Mouse (Mus musculus): ENCODE results near the gene Slc5a5. TPM values are rescaled to one million over a fixed set of nuclear protein-coding genes. Genes with fewer than 3 reads are reported as not detected.
A peak's percentile ranks its signal among the peaks of the same experiment; 100 is the strongest.

The Slc5a5 gene
- polyA plus RNA-seq, 1 experiment = 6.7 TPM

DNA sequence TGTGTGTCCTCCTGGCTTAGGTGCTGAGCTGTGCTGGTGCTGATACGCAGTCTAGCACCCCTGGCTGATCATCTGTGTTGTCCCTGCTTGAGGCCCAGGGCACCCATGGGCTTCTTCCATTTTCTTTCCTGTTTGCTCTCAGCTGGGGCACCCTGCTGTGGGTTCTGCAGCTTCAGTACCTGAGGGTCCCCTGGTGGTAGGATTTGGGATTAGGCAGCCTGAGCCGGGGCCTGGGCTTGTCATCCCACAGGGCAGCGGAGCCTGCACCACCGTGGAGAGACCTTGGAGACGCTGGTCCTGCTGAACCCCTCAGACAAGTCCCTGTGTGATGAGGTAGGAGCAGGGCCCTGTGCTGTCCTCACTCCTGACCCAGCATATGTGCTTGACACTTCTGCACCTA lies 19.0 kb upstream of the Slc5a5 start:
- Histone ChIP-seq H3K27ac (ENCODE audit: insufficient read depth, low read length) (no peak overlapping the region), H3K4me1 (ENCODE audit: control insufficient read depth, insufficient read depth, low read length) (peaks cover 20% of the 10 kb centered on the region; the same call in 1 of the 2 replicates), H3K27me3 (ENCODE audit: control insufficient read depth, insufficient read depth, low read length) (no peaks in the 10 kb centered on the region), H3K4me3 (replicated peaks; ENCODE audit: insufficient read depth, low read depth, low read length) (no peak overlapping the region)
- DNase-seq = no peak
- 68% methylated on average over 5 of the region's 5 CpGs for WGBS
- no peak for TF ChIP-seq POLR2A (IDR thresholded peaks at IDR 0.05; ENCODE audit: borderline replicate concordance, insufficient read depth, low read length)
- TF ChIP-seq CTCF (IDR thresholded peaks at IDR 0.05; ENCODE audit: borderline replicate concordance, insufficient read depth, low read depth, low read length) = 0 out of 2 replicates have a peak, but pooled peaks have one; percentile 12

DNA sequence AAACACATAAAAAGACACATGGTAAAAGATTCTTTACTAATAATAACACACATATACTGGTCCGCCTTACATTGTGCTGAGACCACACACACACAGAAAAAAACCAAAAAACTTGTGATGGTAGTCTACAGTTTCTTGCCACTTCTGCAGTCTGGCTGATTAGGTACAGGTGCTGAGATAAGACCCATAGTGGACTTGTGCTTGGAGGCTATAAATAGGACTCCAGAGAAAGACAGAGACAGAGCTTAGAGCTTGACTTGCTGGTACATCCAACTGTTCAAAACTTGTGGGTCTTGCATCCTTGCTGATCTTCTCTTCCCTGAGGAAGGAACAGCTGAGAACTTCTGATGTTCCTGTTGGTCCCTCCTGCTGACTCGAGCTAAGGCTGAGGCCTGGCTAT lies 15.0 kb upstream of the Slc5a5 start:
- TF ChIP-seq CTCF (IDR thresholded peaks at IDR 0.05; ENCODE audit: borderline replicate concordance, insufficient read depth, low read depth, low read length) (no peak), POLR2A (IDR thresholded peaks at IDR 0.05; ENCODE audit: borderline replicate concordance, insufficient read depth, low read length) (no peak)
- 92% methylated on average over 2 of the region's 2 CpGs for WGBS
- Histone ChIP-seq H3K27ac (ENCODE audit: insufficient read depth, low read length) (no peak overlapping the region), H3K27me3 (ENCODE audit: control insufficient read depth, insufficient read depth, low read length) (no peaks in the 10 kb centered on the region), H3K4me3 (replicated peaks; ENCODE audit: insufficient read depth, low read depth, low read length) (no peak overlapping the region), H3K4me1 (ENCODE audit: control insufficient read depth, insufficient read depth, low read length) (peaks cover 8% of the 10 kb centered on the region; the same call in 1 of the 2 replicates)
- no peak for DNase-seq

DNA sequence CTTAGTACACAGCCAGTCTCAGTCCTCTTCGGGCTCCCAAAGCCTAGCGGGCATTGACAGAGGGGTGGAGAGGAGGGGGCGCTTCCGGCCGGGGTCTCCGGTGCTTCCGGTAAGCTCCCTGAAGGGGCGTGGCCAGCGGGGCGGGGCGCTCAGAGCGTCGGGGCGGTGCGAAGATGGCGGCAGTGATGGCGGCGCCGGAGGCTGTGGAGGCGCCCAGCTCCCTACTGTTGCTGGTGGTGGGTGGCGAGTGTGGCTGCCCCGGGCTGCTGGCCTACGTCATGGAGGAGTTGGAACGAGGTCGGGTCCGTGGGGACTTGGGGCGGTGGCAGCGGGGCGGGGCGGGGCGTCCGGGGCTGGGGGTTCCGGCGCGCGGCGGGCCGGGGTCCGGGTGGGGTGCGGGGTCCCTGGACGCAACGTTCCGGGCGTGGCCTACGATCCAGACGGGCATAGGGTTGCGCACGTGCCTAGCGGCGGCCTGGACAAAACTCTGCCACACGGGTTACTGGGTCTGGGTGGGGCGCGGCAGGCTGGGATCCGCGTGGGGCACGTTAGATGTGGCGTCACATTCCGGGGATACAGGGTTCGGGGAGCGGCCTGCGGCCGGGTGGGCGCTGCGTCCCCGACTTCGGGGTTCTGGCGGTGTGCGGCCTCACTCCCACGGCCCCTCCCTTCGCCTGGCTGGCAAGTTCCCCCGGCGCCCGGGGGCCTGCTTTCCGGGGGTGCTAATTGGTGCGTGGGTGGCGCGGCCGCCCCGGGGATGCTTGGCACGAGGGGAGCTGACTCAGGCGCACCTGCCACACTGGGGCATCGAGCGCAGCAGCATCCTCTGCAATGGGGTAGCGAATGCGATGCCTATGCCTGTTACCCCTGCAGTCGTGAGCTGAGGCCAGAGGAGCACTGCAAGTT lies 13.5 kb upstream of the Slc5a5 start, which contains the start of gene Map1s:
Map1s (plus strand) TSS at position 102 of the 906 bp plus-strand sequence.
- peak within 1 kb of the TSS; percentile 91 for H3K4me3 ChIP-seq (replicated peaks; ENCODE audit: insufficient read depth, low read depth, low read length)
- DNase-seq = peak; percentile 83 to 84
- peaks cover 8% of the 10 kb centered on the region; the same call in 1 of the 2 replicates for H3K4me1 ChIP-seq (ENCODE audit: control insufficient read depth, insufficient read depth, low read length)
- peak within 1 kb of the TSS; percentile 68 for H3K27ac ChIP-seq (ENCODE audit: insufficient read depth, low read length)
- WGBS = under 1% methylated on average over 86 of the region's 86 CpGs
- H3K27me3 ChIP-seq (ENCODE audit: control insufficient read depth, insufficient read depth, low read length) = no peaks in the 10 kb centered on the region
- TF ChIP-seq CTCF (IDR thresholded peaks at IDR 0.05; ENCODE audit: borderline replicate concordance, insufficient read depth, low read depth, low read length) = no peak
- TF ChIP-seq POLR2A (IDR thresholded peaks at IDR 0.05; ENCODE audit: borderline replicate concordance, insufficient read depth, low read length) = peak; percentile 69

DNA sequence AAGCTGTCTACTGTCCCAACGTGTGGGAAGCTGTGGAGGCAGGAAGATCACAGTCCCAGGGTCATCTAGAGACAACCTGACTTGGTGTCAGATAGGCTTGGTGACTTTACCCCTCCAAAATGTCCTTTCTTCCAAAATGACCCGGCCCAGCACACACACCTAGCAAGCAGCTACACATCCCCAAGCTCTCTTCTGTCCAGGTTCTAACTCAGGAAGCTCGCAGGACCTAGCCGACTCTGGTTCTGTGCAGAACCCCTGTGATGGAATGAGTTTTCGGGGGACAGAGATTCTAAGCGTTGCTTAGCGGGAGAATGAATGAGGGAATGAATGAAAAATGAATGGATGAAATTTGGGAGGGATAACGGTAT lies 12.9 kb upstream of the Slc5a5 start:
- peak overlapping the region; percentile 64 for H3K27ac ChIP-seq (ENCODE audit: insufficient read depth, low read length)
- WGBS = 5% methylated on average over 8 of the region's 8 CpGs

DNA sequence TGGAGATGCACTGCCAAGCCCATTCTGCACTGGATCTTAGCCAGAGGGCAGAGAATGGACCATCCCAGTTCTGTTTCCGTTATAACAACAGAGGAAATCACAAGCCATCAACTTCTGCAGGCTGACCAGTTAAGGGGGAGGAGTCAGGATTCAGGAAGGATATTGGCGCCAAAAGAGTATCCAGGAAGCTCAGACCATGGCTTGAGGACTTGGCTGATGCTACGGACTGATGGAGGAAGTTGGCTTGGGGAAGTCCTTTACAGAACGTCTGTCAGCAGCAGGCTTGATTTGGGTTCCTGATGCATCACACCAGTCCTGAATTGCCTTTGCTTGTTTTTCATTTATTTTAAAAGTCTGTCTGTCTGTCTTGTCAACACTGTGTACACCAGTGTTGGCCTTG lies 12.0 kb upstream of the Slc5a5 start:
- Histone ChIP-seq H3K27ac (ENCODE audit: insufficient read depth, low read length) (no peak overlapping the region), H3K4me1 (ENCODE audit: control insufficient read depth, insufficient read depth, low read length) (peaks cover 6% of the 10 kb centered on the region; the same call in 1 of the 2 replicates), H3K27me3 (ENCODE audit: control insufficient read depth, insufficient read depth, low read length) (no peaks in the 10 kb centered on the region), H3K4me3 (replicated peaks; ENCODE audit: insufficient read depth, low read depth, low read length) (no peak overlapping the region)
- DNase-seq = no peak
- WGBS = 50% methylated on average over 4 of the region's 4 CpGs
- no peak for TF ChIP-seq POLR2A (IDR thresholded peaks at IDR 0.05; ENCODE audit: borderline replicate concordance, insufficient read depth, low read length)
- TF ChIP-seq CTCF (IDR thresholded peaks at IDR 0.05; ENCODE audit: borderline replicate concordance, insufficient read depth, low read depth, low read length) = no peak

More for the DNA sequence above, 12.9 kb upstream of the Slc5a5 start:
- H3K27me3 ChIP-seq (ENCODE audit: control insufficient read depth, insufficient read depth, low read length) = no peaks in the 10 kb centered on the region
- no peak for DNase-seq
- H3K4me3 ChIP-seq (replicated peaks; ENCODE audit: insufficient read depth, low read depth, low read length) = peak overlapping the region; percentile 91
- peaks cover 6% of the 10 kb centered on the region; the same call in 1 of the 2 replicates for H3K4me1 ChIP-seq (ENCODE audit: control insufficient read depth, insufficient read depth, low read length)
- TF ChIP-seq POLR2A (IDR thresholded peaks at IDR 0.05; ENCODE audit: borderline replicate concordance, insufficient read depth, low read length) (no peak), CTCF (IDR thresholded peaks at IDR 0.05; ENCODE audit: borderline replicate concordance, insufficient read depth, low read depth, low read length) (no peak)

DNA sequence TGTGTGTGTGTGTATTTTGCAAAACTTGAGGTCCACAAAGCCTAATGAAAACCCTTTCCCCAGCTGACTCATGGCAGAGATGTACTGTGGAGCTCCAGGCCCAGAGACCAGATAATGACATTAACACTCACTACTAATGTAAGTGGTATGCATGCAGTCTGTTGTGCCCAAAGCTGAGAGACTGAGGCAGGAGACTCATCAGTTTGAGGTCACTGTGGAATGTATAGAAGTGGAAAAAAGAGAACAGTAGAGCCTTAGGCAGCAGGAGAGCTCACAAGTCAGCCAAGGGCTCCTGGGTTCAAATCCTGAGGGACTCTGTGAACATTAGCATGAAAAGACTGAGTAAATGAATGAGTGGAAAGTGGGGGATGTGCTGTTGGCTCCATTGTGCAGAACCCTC lies 11.0 kb upstream of the Slc5a5 start:
- DNase-seq = no peak
- Histone ChIP-seq H3K4me3 (replicated peaks; ENCODE audit: insufficient read depth, low read depth, low read length) (no peak overlapping the region), H3K27ac (ENCODE audit: insufficient read depth, low read length) (no peak overlapping the region), H3K27me3 (ENCODE audit: control insufficient read depth, insufficient read depth, low read length) (no peaks in the 10 kb centered on the region), H3K4me1 (ENCODE audit: control insufficient read depth, insufficient read depth, low read length) (peaks cover 6% of the 10 kb centered on the region; the same call in 1 of the 2 replicates)
- TF ChIP-seq CTCF (IDR thresholded peaks at IDR 0.05; ENCODE audit: borderline replicate concordance, insufficient read depth, low read depth, low read length) (no peak), POLR2A (IDR thresholded peaks at IDR 0.05; ENCODE audit: borderline replicate concordance, insufficient read depth, low read length) (no peak)

DNA sequence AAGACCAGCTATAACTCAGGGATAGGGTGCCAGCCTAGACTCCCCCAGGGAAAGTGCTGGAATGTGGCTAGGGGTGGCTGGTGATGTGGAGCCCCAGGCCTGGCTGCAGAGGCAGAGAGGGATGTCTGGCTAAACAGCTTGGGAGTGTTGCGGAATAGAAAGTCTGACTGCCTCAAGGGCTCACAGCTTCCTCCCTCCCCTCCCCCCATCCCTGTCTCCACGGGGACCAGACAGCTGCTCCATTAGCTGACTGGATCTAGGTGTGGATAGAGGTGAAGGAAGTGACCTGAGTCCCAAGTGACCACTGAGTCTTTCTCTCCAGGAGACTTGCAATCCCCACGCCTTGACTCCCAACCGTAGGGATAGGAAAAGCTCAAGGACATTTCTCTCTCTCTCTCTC lies 10.6 kb upstream of the Slc5a5 start:
- 49% methylated on average over 4 of the region's 4 CpGs for WGBS
- no peak for DNase-seq
- Histone ChIP-seq H3K27ac (ENCODE audit: insufficient read depth, low read length) (no peak overlapping the region), H3K4me3 (replicated peaks; ENCODE audit: insufficient read depth, low read depth, low read length) (no peak overlapping the region), H3K4me1 (ENCODE audit: control insufficient read depth, insufficient read depth, low read length) (peaks cover 9% of the 10 kb centered on the region; the same call in 1 of the 2 replicates), H3K27me3 (ENCODE audit: control insufficient read depth, insufficient read depth, low read length) (no peaks in the 10 kb centered on the region)
- TF ChIP-seq CTCF (IDR thresholded peaks at IDR 0.05; ENCODE audit: borderline replicate concordance, insufficient read depth, low read depth, low read length) = no peak
- TF ChIP-seq POLR2A (IDR thresholded peaks at IDR 0.05; ENCODE audit: borderline replicate concordance, insufficient read depth, low read length) = no peak

DNA sequence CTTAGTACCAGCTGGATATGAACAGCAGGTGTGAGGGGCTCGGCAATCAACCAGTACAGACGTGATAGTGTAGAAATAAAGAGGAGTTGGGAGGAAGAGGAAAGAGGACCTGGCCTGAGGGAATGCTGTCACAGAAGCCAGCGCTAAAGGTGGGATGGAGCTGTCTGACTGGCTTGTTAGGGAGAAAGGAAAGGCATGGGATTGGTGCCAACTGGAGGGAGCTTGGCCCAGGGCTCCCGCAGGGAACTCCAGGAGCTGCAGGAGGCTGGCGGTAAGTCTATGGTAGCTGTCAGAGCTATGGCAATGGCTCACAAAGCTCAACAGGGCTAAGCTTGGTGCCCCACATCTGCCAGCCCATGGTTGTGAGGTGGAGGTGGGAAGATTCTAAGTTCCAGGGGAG lies 9.7 kb upstream of the Slc5a5 start:
- TF ChIP-seq CTCF (IDR thresholded peaks at IDR 0.05; ENCODE audit: borderline replicate concordance, insufficient read depth, low read depth, low read length) (no peak), POLR2A (IDR thresholded peaks at IDR 0.05; ENCODE audit: borderline replicate concordance, insufficient read depth, low read length) (no peak)
- Histone ChIP-seq H3K27me3 (ENCODE audit: control insufficient read depth, insufficient read depth, low read length) (no peaks in the 10 kb centered on the region), H3K4me3 (replicated peaks; ENCODE audit: insufficient read depth, low read depth, low read length) (no peak overlapping the region), H3K4me1 (ENCODE audit: control insufficient read depth, insufficient read depth, low read length) (peaks cover 6% of the 10 kb centered on the region; the same call in 1 of the 2 replicates), H3K27ac (ENCODE audit: insufficient read depth, low read length) (no peak overlapping the region)
- no peak for DNase-seq
- WGBS = 7% methylated on average over 5 of the region's 5 CpGs
